Mouse (Mus musculus) MEL (cell line): Measurements from ENCODE around the gene Slc4a8. TPM values are rescaled to one million over a fixed set of nuclear protein-coding genes. Genes with fewer than 3 reads are reported as not detected.

Experiments used
- DNase-seq: peaks from one replicate; pipeline ENCODE4 v3.0.0; 2011; ENCODE audit warnings: low read depth, low spot score
- H3K27ac ChIP-seq: 2 replicates; pipeline ENCODE4 v1.5.1; 2012; ENCODE audit warnings: low read depth, mild to moderate bottlenecking, control low read depth, low read length, moderate library complexity; ENCODE audit not compliant: control insufficient read depth
- H3K27me3 ChIP-seq, 2 experiments: fragments of 150-350 bp in 1 of 2; sonication (generic) in 1 of 2; 2 replicates each; pipeline ENCODE4 v1.6.1; 2012; ENCODE audit warnings: low read length in 2 of 2, mild to moderate bottlenecking in 2 of 2, improper control_type of control experiment in 1 of 2, moderate library complexity in 1 of 2; ENCODE audit not compliant: insufficient read depth in 2 of 2, control insufficient read depth in 1 of 2
- H3K36me3 ChIP-seq, 2 experiments: 2 replicates each; pipeline ENCODE4 v1.6.1; 2012 to 2014; ENCODE audit warnings: low read length in 2 of 2, improper control_type of control experiment in 1 of 2, inconsistent platforms in 1 of 2, mild to moderate bottlenecking in 1 of 2; ENCODE audit not compliant: insufficient read depth in 2 of 2, control insufficient read depth in 1 of 2
- H3K4me1 ChIP-seq, 2 experiments: fragments of 150-350 bp in 1 of 2; sonication (generic) in 1 of 2; 2 replicates each; pipeline ENCODE4 v1.6.1; 2012; ENCODE audit warnings: low read length in 2 of 2, improper control_type of control experiment in 1 of 2, mild to moderate bottlenecking in 1 of 2; ENCODE audit not compliant: insufficient read depth in 2 of 2, control insufficient read depth in 1 of 2
- H3K4me3 ChIP-seq, 2 experiments: fragments of 150-350 bp in 1 of 2; sonication (generic) in 1 of 2; 2 replicates each; pipeline ENCODE4 v1.5.1; 2012; ENCODE audit warnings: low read depth in 2 of 2, low read length in 2 of 2, mild to moderate bottlenecking in 2 of 2, moderate library complexity in 2 of 2, control low read depth in 1 of 2, improper control_type of control experiment in 1 of 2; ENCODE audit not compliant: control insufficient read depth in 1 of 2, insufficient read depth in 1 of 2
- H3K79me2 ChIP-seq: 2 replicates; pipeline ENCODE4 v1.6.1; 2012; ENCODE audit warnings: mild to moderate bottlenecking, low read length, moderate library complexity; ENCODE audit not compliant: control insufficient read depth, poor library complexity, insufficient read depth
- H3K9ac ChIP-seq: 2 replicates; pipeline ENCODE4 v1.6.1; 2012; ENCODE audit warnings: low read depth, mild to moderate bottlenecking, control low read depth, low read length, moderate library complexity; ENCODE audit not compliant: control insufficient read depth, poor library complexity, severe bottlenecking
- H3K9me3 ChIP-seq: fragments of 150-350 bp; sonication (generic); replicated peaks from 2 replicates; pipeline ENCODE4 v1.6.1; 2012; ENCODE audit warnings: mild to moderate bottlenecking, low read length, improper control_type of control experiment, moderate library complexity; ENCODE audit not compliant: insufficient read depth
- BHLHE40 ChIP-seq: IDR thresholded peaks from 2 replicates; pipeline ENCODE4 v1.6.1; 2012; ENCODE audit warnings: low read depth, mild to moderate bottlenecking, inconsistent platforms, low read length, improper control_type of control experiment, borderline replicate concordance
- CHD1 ChIP-seq: IDR thresholded peaks from 2 replicates; pipeline ENCODE4 v1.6.1; 2012; ENCODE audit warnings: low read depth, mild to moderate bottlenecking, inconsistent platforms, low read length, improper control_type of control experiment
- E2F4 ChIP-seq: IDR thresholded peaks from 2 replicates; pipeline ENCODE4 v1.6.1; 2011; ENCODE audit warnings: low read depth, low read length, improper control_type of control experiment, borderline replicate concordance
- EP300 ChIP-seq, 2 experiments: IDR thresholded peaks; 2 replicates each; pipeline ENCODE4 v1.6.1; 2011; ENCODE audit warnings: improper control_type of control experiment in 2 of 2, low read length in 2 of 2, low read depth in 1 of 2, mild to moderate bottlenecking in 1 of 2
- ETS1 ChIP-seq: IDR thresholded peaks from 2 replicates; pipeline ENCODE4 v1.6.1; 2012; ENCODE audit warnings: low read depth, mild to moderate bottlenecking, inconsistent platforms, low read length, improper control_type of control experiment, moderate library complexity
- GABPA ChIP-seq: IDR thresholded peaks from 2 replicates; pipeline ENCODE4 v1.6.1; 2012; ENCODE audit warnings: low read depth, mild to moderate bottlenecking, inconsistent platforms, low read length, improper control_type of control experiment, moderate library complexity
- GATA1 ChIP-seq: IDR thresholded peaks from 2 replicates; pipeline ENCODE4 v1.6.1; 2011; ENCODE audit warnings: low read depth, low read length, improper control_type of control experiment
- HCFC1 ChIP-seq: IDR thresholded peaks from 2 replicates; pipeline ENCODE4 v1.6.1; 2012; ENCODE audit warnings: low read depth, mild to moderate bottlenecking, inconsistent platforms, low read length, improper control_type of control experiment, moderate library complexity
- JUND ChIP-seq: IDR thresholded peaks from 2 replicates; pipeline ENCODE4 v1.6.1; 2011; ENCODE audit warnings: low read depth, mild to moderate bottlenecking, improper control_type of control experiment, low read length
- MAFK ChIP-seq: IDR thresholded peaks from 2 replicates; pipeline ENCODE4 v1.6.1; 2011; ENCODE audit warnings: low read depth, mild to moderate bottlenecking, low read length, improper control_type of control experiment, borderline replicate concordance
- MAZ ChIP-seq: IDR thresholded peaks from 2 replicates; pipeline ENCODE4 v1.6.1; 2012; ENCODE audit warnings: low read depth, mild to moderate bottlenecking, inconsistent platforms, low read length, improper control_type of control experiment
- MXI1 ChIP-seq: IDR thresholded peaks from 2 replicates; pipeline ENCODE4 v1.6.1; 2011; ENCODE audit warnings: mild to moderate bottlenecking, low read depth, low read length, improper control_type of control experiment
- MYB ChIP-seq: IDR thresholded peaks from 2 replicates; pipeline ENCODE4 v1.6.1; 2011; ENCODE audit warnings: mild to moderate bottlenecking, low read depth, low read length, improper control_type of control experiment
- NELFE ChIP-seq: IDR thresholded peaks from 2 replicates; pipeline ENCODE4 v1.6.1; 2011; ENCODE audit warnings: low read depth, low read length, improper control_type of control experiment
- NRF1 ChIP-seq: IDR thresholded peaks from 2 replicates; pipeline ENCODE4 v1.6.1; 2014; ENCODE audit warnings: low read depth, mild to moderate bottlenecking, inconsistent platforms, low read length, improper control_type of control experiment, moderate library complexity; ENCODE audit not compliant: poor library complexity, insufficient read depth, severe bottlenecking
- RAD21 ChIP-seq: IDR thresholded peaks from 2 replicates; pipeline ENCODE4 v1.6.1; 2011; ENCODE audit warnings: mild to moderate bottlenecking, low read depth, low read length, improper control_type of control experiment
- SIN3A ChIP-seq: IDR thresholded peaks from 2 replicates; pipeline ENCODE4 v1.6.1; 2012; ENCODE audit warnings: low read length, improper control_type of control experiment, inconsistent platforms
- TBP ChIP-seq: IDR thresholded peaks from 2 replicates; pipeline ENCODE4 v1.8.0; 2011; ENCODE audit warnings: low read depth, low read length, improper control_type of control experiment
- TCF12 ChIP-seq: IDR thresholded peaks from 2 replicates; pipeline ENCODE4 v1.6.1; 2014; ENCODE audit warnings: low read depth, mild to moderate bottlenecking, inconsistent platforms, low read length, improper control_type of control experiment, moderate library complexity
- UBTF ChIP-seq: IDR thresholded peaks from 2 replicates; pipeline ENCODE4 v1.6.1; 2012; ENCODE audit warnings: low read depth, mild to moderate bottlenecking, inconsistent platforms, low read length, improper control_type of control experiment, moderate library complexity, borderline replicate concordance; ENCODE audit not compliant: insufficient read depth
- USF2 ChIP-seq, 2 experiments: IDR thresholded peaks; 2 replicates each; pipeline ENCODE4 v1.6.1; 2011 to 2012; ENCODE audit warnings: improper control_type of control experiment in 2 of 2, low read length in 2 of 2, borderline replicate concordance in 1 of 2, inconsistent platforms in 1 of 2, low read depth in 1 of 2, mild to moderate bottlenecking in 1 of 2; ENCODE audit not compliant: insufficient read depth in 1 of 2
- ZNF384 ChIP-seq: IDR thresholded peaks from 2 replicates; pipeline ENCODE4 v1.6.1; 2012; ENCODE audit warnings: low read depth, mild to moderate bottlenecking, inconsistent platforms, low read length, improper control_type of control experiment
- polyA plus RNA-seq, 2 experiments: library from polyadenylated mRNA; stranded (reverse) in 1 of 2; unstranded in 1 of 2; fragments of >175 nt in 1 of 2; fragments of >200 nt in 1 of 2; gene quantifications; 2 replicates each; pipeline versions ENCODE4 v1.2.1 to v1.2.4; 2012; ENCODE audit warnings: low replicate concordance in 2 of 2, low read depth in 1 of 2; ENCODE audit not compliant: insufficient read length in 2 of 2, insufficient read depth in 1 of 2, missing spikeins in 1 of 2
- total RNA-seq: library from RNA; depleted of rRNA; stranded (reverse); fragments of 300-350 nt; gene quantifications from 2 replicates; pipeline ENCODE4 v1.2.3, GENCODE M21; 2012

Slc4a8 gene
- total and polyA plus RNA-seq, 3 experiments, result 0.35 to 2.5 TPM; not detected in 1

DNA sequence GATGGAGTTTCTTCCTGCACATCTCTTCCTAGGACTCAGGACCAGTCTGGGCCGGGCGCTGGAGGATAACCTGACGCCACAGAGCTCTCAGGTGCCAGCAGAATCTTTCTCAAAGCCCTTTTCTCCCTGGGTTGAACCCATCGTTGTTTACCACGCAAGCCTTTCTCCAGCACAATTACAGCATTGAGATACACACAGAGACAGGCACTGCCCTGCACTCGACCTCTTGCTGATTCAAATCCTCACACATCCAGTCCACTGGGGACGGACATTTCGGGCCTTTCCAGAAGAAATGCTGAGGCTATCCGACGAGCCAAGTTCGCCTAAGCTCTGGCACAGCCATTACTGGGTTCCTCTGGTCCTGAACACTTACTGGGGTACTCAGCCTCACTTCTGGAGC, 34.8 kb upstream of the Slc4a8 start:
- Histone ChIP-seq H3K9ac (no peak overlapping the region), H3K9me3 (no peaks in the 10 kb centered on the region), H3K27me3 (no peaks in the 10 kb centered on the region), H3K4me1 (peaks cover 15 to 35% of the 10 kb centered on the region in 2 experiments), H3K4me3 (no peak overlapping the region), H3K79me2 (peaks cover 1% of the 10 kb centered on the region), H3K36me3 (peaks cover 2 to 21% of the 10 kb centered on the region in 2 experiments; a peak in 2 of 4 replicates), H3K27ac (no peak overlapping the region)
- TF ChIP-seq E2F4 (no peak), GATA1 (no peak), USF2 (IDR thresholded peaks at IDR 0.05; ENCODE audit: borderline replicate concordance in 1 of 2, insufficient read depth in 1 of 2, low read depth in 1 of 2, low read length in 2 of 2) (no peak), MAFK (no peak), ETS1 (no peak), TCF12 (no peak), JUND (no peak), SIN3A (no peak), HCFC1 (no peak), UBTF (no peak), EP300 (IDR thresholded peaks at IDR 0.05; ENCODE audit: low read depth in 1 of 2, low read length in 2 of 2) (no peak), MAZ (no peak), TBP (no peak), GABPA (no peak), ZNF384 (no peak), CHD1 (no peak), NELFE (no peak), MXI1 (no peak), BHLHE40 (no peak), NRF1 (no peak)
- no peak for DNase-seq

- Histone ChIP-seq H3K4me3 (no peak overlapping the region), H3K27me3 (no peaks in the 10 kb centered on the region), H3K27ac (no peak overlapping the region), H3K9ac (no peak overlapping the region), H3K79me2 (peaks cover 1% of the 10 kb centered on the region), H3K36me3 (peaks cover 2 to 10% of the 10 kb centered on the region in 2 experiments; a peak in 2 of 4 replicates), H3K4me1 (peaks cover 8 to 25% of the 10 kb centered on the region in 2 experiments), H3K9me3 (no peaks in the 10 kb centered on the region)
- no peak for TF ChIP-seq RAD21
- no peak for TF ChIP-seq ZNF384
- TF ChIP-seq MYB, result no peak
- no peak for TF ChIP-seq GATA1
- TF ChIP-seq GABPA, result no peak
- no peak for TF ChIP-seq HCFC1
- no peak for TF ChIP-seq BHLHE40
- DNase-seq, result no peak
Measured at GRCm38 (mm10) chr15:100727834-100728233, 33.7 kb upstream of the Slc4a8 start.
